In the genomic region with DNA sequence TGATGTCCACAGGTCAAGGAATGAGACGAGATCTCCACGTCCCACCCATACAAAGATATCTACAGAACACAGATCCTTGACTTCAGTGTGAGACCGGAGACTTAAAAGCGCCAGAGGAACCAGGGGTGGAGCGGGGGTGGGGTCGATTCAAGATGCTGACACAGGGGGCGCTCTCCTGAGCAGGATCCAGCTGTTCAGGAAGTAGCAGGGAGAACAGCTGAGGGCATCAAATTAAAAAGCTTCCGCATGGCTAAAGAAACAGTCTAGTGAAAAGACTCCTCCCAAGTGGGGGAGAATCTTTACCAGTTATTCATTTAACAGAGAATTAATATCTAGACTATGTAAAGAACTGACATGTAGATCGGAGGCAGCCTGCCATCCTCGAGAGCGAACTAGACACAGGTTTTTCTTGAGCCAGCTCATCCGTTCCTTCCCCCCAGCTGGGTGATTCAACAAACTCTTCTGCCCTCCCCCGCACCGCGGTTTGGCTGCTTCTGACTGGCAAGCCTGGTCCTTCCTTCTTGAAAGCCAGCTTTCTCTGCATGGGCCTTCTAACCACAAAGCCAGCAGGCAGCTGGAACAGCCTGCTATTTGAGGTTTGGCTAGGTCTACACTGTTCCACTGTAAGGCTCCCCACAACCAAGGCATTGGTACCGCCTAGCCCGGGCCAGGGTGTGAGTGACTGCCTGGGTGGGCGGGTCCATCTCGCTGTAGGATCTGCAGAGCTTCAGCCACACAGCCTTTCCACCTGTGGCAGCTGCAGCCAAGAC, we compare ENCODE assay signal across 8 mouse cellular contexts.
DNase-seq lines count a peak whose midpoint lies in the region; ATAC-seq and TF ChIP-seq lines count a peak whose summit lies in the region.

No protein-coding gene starts in this region.

- H3K27ac ChIP-seq in heart, embryonic 15.5 days, result no peak overlapping the region
- H3K27ac ChIP-seq in thymus, adult 2 months (ENCODE audit: control insufficient read depth, insufficient read depth, low read length), result peak overlapping the region; percentile 77
- H3K27ac ChIP-seq in hindbrain, embryonic 14.5 days, result no peak overlapping the region

- H3K4me2 ChIP-seq in heart, embryonic 15.5 days, result no peak overlapping the region
- H3K4me2 ChIP-seq in hindbrain, embryonic 14.5 days (replicated peaks), result no peak overlapping the region

- peak; percentile 77 for DNase-seq in A20 (ENCODE audit: low read depth, low spot score)
- peak; percentile 47 to 48 for DNase-seq in cerebellum, postnatal 14 days
- DNase-seq in left cerebral cortex, postnatal 25 days (ENCODE audit: low spot score in 2 of 2), result peak; percentile 82 to 96
- peak; percentile 83 for DNase-seq in thymus, adult 2 months
- DNase-seq in hindbrain, embryonic 14.5 days (ENCODE audit: low spot score), result no peak

- ATAC-seq in heart, embryonic 15.5 days (replicated peaks; ENCODE audit: insufficient number of reproducible peaks, insufficient read depth, low FRiP score, low read depth), result 0 out of 2 replicates have a peak, but pooled peaks have one; percentile 27
- peak; percentile 79 for ATAC-seq in monocyte, adult 5-6 weeks (replicated peaks; ENCODE audit: insufficient number of reproducible peaks, low FRiP score, low TSS enrichment, poor library complexity, severe bottlenecking)
- no peak for ATAC-seq in hindbrain, embryonic 14.5 days (ENCODE audit: low FRiP score)

- no peak for TF ChIP-seq POLR2A in thymus, adult 2 months (IDR thresholded peaks at IDR 0.05; ENCODE audit: control insufficient read depth, extremely low read depth, insufficient read depth, low read length, poor library complexity)

- no peaks in the 10 kb centered on the region for H3K36me3 ChIP-seq in E14TG2a.4 (ENCODE audit: insufficient read depth, low read length)
- no peaks in the 10 kb centered on the region for H3K36me3 ChIP-seq in heart, embryonic 15.5 days
- no peaks in the 10 kb centered on the region for H3K36me3 ChIP-seq in thymus, adult 2 months (ENCODE audit: control insufficient read depth, insufficient read depth, low read length)
- H3K36me3 ChIP-seq in hindbrain, embryonic 14.5 days (replicated peaks; ENCODE audit: control insufficient read depth, insufficient read depth), result no peaks in the 10 kb centered on the region

- 55% methylated on average over 19 of the region's 19 CpGs for WGBS in heart, embryonic 15.5 days
- WGBS in thymus, adult 2 months, result 9% methylated on average over 19 of the region's 19 CpGs
- WGBS in hindbrain, embryonic 14.5 days, result 66% methylated on average over 19 of the region's 19 CpGs

- intact Hi-C loops in left cerebral cortex, postnatal 25 days (cut with DNase I), result loop anchor here (10.0 kb wide), 1 partner anchor 682 kb away; no protein-coding TSS in a partner anchor

- TF ChIP-seq CTCF in E14TG2a.4 (conservative IDR thresholded peaks at IDR 0.05; ENCODE audit: low read length), result peak; percentile 51
- no peak; the same call in 1 of the 2 replicates for TF ChIP-seq CTCF in thymus, adult 2 months (IDR thresholded peaks at IDR 0.05; ENCODE audit: borderline replicate concordance, control insufficient read depth, extremely low read depth, insufficient read depth, low read length, poor library complexity)

- no peak overlapping the region for H3K4me3 ChIP-seq in E14TG2a.4 (replicated peaks; ENCODE audit: low read length)
- H3K4me3 ChIP-seq in heart, embryonic 15.5 days, result no peak overlapping the region
- H3K4me3 ChIP-seq in thymus, adult 2 months (ENCODE audit: control insufficient read depth, insufficient read depth, low read length), result peak overlapping the region; percentile 15
- H3K4me3 ChIP-seq in hindbrain, embryonic 14.5 days (replicated peaks; ENCODE audit: low read length), result no peak overlapping the region

- H3K27me3 ChIP-seq in E14TG2a.4 (ENCODE audit: insufficient read depth, low read length), result peaks cover 10% of the 10 kb centered on the region
- H3K27me3 ChIP-seq in heart, embryonic 15.5 days, result peaks cover 24% of the 10 kb centered on the region
- no peaks in the 10 kb centered on the region for H3K27me3 ChIP-seq in thymus, adult 2 months (ENCODE audit: control insufficient read depth, insufficient read depth, low read length)
- H3K27me3 ChIP-seq in hindbrain, embryonic 14.5 days (ENCODE audit: control insufficient read depth, insufficient read depth, low read length), result no peaks in the 10 kb centered on the region

- peaks cover 10% of the 10 kb centered on the region for H3K4me1 ChIP-seq in E14TG2a.4 (replicated peaks; ENCODE audit: low read depth, low read length)
- no peaks in the 10 kb centered on the region for H3K4me1 ChIP-seq in heart, embryonic 15.5 days (replicated peaks)
- peaks cover 48% of the 10 kb centered on the region for H3K4me1 ChIP-seq in thymus, adult 2 months (replicated peaks; ENCODE audit: control insufficient read depth, insufficient read depth, low read length)
- no peaks in the 10 kb centered on the region; the same call in 1 of the 2 replicates for H3K4me1 ChIP-seq in hindbrain, embryonic 14.5 days (replicated peaks; ENCODE audit: control insufficient read depth, insufficient read depth, low read length)

- H3K9ac ChIP-seq in heart, embryonic 15.5 days, result no peak overlapping the region
- H3K9ac ChIP-seq in hindbrain, embryonic 14.5 days, result no peak overlapping the region

- H3K9me3 ChIP-seq in E14TG2a.4 (ENCODE audit: low read length), result no peaks in the 10 kb centered on the region
- no peaks in the 10 kb centered on the region for H3K9me3 ChIP-seq in heart, embryonic 15.5 days (replicated peaks)
- H3K9me3 ChIP-seq in hindbrain, embryonic 14.5 days (ENCODE audit: control insufficient read depth, low read length), result 0 out of 2 replicates have a peak, but pooled peaks cover 5% of the 10 kb centered on the region
